Mouse (Mus musculus): ENCODE data around the gene Ptprm.

DNA sequence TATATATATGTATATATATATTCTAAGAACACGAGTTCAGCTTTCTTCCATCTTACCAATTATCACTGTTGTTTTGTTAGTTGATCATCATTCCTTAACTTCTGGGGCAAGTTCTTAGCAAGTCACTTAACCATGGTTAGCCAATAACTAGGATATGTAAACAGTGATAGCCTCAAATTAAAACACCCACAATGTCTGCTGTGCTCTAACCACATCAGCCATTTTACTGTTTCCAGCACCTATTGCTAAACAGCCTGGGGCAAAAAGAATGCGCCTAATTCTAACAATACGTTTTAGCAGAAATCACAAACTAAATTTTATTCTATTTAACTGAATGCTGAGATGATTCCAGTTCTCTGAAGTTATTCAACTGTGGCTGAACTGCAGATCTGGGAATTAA, 320.7 kb downstream of the Ptprm start:
- TF ChIP-seq CTCF (IDR thresholded peaks at IDR 0.05; ENCODE audit: borderline replicate concordance, extremely low read depth, insufficient read depth, insufficient read length): no peak
- no peak for TF ChIP-seq POLR2A (IDR thresholded peaks at IDR 0.05; ENCODE audit: borderline replicate concordance, extremely low read depth, insufficient read depth, insufficient read length, poor library complexity, severe bottlenecking)

Measured in brain, embryonic 14.5 days (tissue).